Comparison of ENCODE assay signal across 20 mouse cellular contexts in the genomic region with DNA sequence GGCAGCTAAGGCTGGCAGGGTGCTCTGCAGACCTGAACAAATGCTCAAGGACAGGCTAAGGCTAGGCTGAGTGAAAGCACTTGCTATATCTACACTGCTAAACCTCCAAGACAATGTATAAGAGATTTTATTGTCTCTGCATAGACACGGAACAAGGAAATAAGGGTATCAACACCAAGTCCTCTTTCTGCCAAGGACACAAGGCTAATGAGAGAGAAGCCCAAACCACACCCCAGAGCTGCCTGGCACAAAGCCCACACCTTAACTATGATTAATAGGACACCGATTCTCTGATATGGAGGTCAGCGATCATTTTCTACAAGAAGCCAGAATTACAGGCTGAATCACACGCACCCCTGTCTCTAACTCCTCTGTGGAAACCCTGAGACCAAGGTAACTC.
A peak's percentile ranks its signal among the peaks of the same experiment; 100 is the strongest.
DNase-seq lines count a peak whose midpoint lies in the region; ATAC-seq and TF ChIP-seq lines count a peak whose summit lies in the region.
"Had no signal": no experiment of that assay in that cellular context is flagged by ENCODE, and none has a peak within 500 bp of the region (broad histone marks: within the 10 kb centered on the region; RNA-seq: fewer than 3 reads in every experiment).

No protein-coding gene starts in this region.

- peaks cover 9% of the 10 kb centered on the region; the same call in 1 of the 2 replicates for H3K4me1 ChIP-seq in hindbrain, embryonic 13.5 days (replicated peaks)
- H3K4me1 ChIP-seq in hindbrain, embryonic 12.5 days, result peaks cover 6% of the 10 kb centered on the region
- H3K4me1 ChIP-seq in intestine, embryonic 15.5 days (replicated peaks), result no peaks in the 10 kb centered on the region
- no peaks in the 10 kb centered on the region for H3K4me1 ChIP-seq in stomach, postnatal 0 days (replicated peaks; ENCODE audit: control insufficient read depth, insufficient read depth)
- H3K4me1 ChIP-seq in forebrain, embryonic 12.5 days, result peaks cover 14% of the 10 kb centered on the region
- H3K4me1 ChIP-seq: heart, embryonic 10.5 days had no signal

- no peak overlapping the region for H3K4me3 ChIP-seq in hindbrain, embryonic 13.5 days
- no peak overlapping the region for H3K4me3 ChIP-seq in hindbrain, embryonic 12.5 days
- H3K4me3 ChIP-seq in intestine, embryonic 15.5 days (replicated peaks), result no peak overlapping the region
- no peak overlapping the region for H3K4me3 ChIP-seq in stomach, postnatal 0 days (ENCODE audit: low read depth, low read length)
- no peak overlapping the region for H3K4me3 ChIP-seq in forebrain, embryonic 12.5 days (replicated peaks)
- H3K4me3 ChIP-seq: forebrain, embryonic 10.5 days; gastrocnemius, adult 2 months; heart, embryonic 10.5 days; limb, embryonic 10.5 days had no signal

- 0 out of 2 replicates have a peak overlapping the region, but pooled peaks have one; percentile 9 for H3K27ac ChIP-seq in hindbrain, embryonic 13.5 days
- H3K27ac ChIP-seq in hindbrain, embryonic 12.5 days, result no peak overlapping the region
- no peak overlapping the region for H3K27ac ChIP-seq in intestine, embryonic 15.5 days
- H3K27ac ChIP-seq in stomach, postnatal 0 days (replicated peaks), result no peak overlapping the region
- H3K27ac ChIP-seq in forebrain, embryonic 12.5 days, result no peak overlapping the region
- H3K27ac ChIP-seq: forebrain, embryonic 10.5 days; gastrocnemius, adult 2 months; heart, embryonic 10.5 days; kidney, postnatal 0 days had no signal

- ATAC-seq in hindbrain, embryonic 13.5 days (ENCODE audit: low FRiP score), result no peak
- no peak for ATAC-seq in hindbrain, embryonic 12.5 days (ENCODE audit: low FRiP score)
- ATAC-seq in intestine, embryonic 15.5 days, result peak; percentile 57
- ATAC-seq in stomach, postnatal 0 days (ENCODE audit: low FRiP score, low TSS enrichment), result no peak
- ATAC-seq in forebrain, embryonic 12.5 days (ENCODE audit: low FRiP score), result no peak

- H3K36me3 ChIP-seq in hindbrain, embryonic 13.5 days, result peaks cover 32% of the 10 kb centered on the region
- H3K36me3 ChIP-seq in hindbrain, embryonic 12.5 days, result 0 out of 2 replicates have a peak, but pooled peaks cover 5% of the 10 kb centered on the region
- no peaks in the 10 kb centered on the region for H3K36me3 ChIP-seq in intestine, embryonic 15.5 days
- H3K36me3 ChIP-seq in stomach, postnatal 0 days (ENCODE audit: control insufficient read depth, insufficient read depth, low read length), result peaks cover 6% of the 10 kb centered on the region; the same call in 1 of the 2 replicates
- no peaks in the 10 kb centered on the region for H3K36me3 ChIP-seq in forebrain, embryonic 12.5 days (replicated peaks)
- H3K36me3 ChIP-seq: forebrain, embryonic 10.5 days had no signal

- peak overlapping the region; percentile 36; the same call in 1 of the 2 replicates for H3K9ac ChIP-seq in hindbrain, embryonic 13.5 days
- no peak overlapping the region for H3K9ac ChIP-seq in hindbrain, embryonic 12.5 days
- H3K9ac ChIP-seq in intestine, embryonic 15.5 days, result no peak overlapping the region
- no peak overlapping the region for H3K9ac ChIP-seq in stomach, postnatal 0 days (ENCODE audit: low read length)
- H3K9ac ChIP-seq in forebrain, embryonic 12.5 days, result no peak overlapping the region

- no peaks in the 10 kb centered on the region for H3K9me3 ChIP-seq in hindbrain, embryonic 13.5 days
- H3K9me3 ChIP-seq in hindbrain, embryonic 12.5 days (replicated peaks), result no peaks in the 10 kb centered on the region
- no peaks in the 10 kb centered on the region for H3K9me3 ChIP-seq in intestine, embryonic 15.5 days
- no peaks in the 10 kb centered on the region for H3K9me3 ChIP-seq in stomach, postnatal 0 days (ENCODE audit: control insufficient read depth, low read length)
- no peaks in the 10 kb centered on the region for H3K9me3 ChIP-seq in forebrain, embryonic 12.5 days
- H3K9me3 ChIP-seq: forebrain, embryonic 10.5 days; heart, embryonic 10.5 days; limb, embryonic 10.5 days had no signal

- no peak for TF ChIP-seq CTCF in stomach, postnatal 0 days (IDR thresholded peaks at IDR 0.05; ENCODE audit: low read depth)

- H3K27me3 ChIP-seq in hindbrain, embryonic 13.5 days, result no peaks in the 10 kb centered on the region
- H3K27me3 ChIP-seq in hindbrain, embryonic 12.5 days, result no peaks in the 10 kb centered on the region
- H3K27me3 ChIP-seq in intestine, embryonic 15.5 days (replicated peaks), result no peaks in the 10 kb centered on the region
- H3K27me3 ChIP-seq in stomach, postnatal 0 days (ENCODE audit: control insufficient read depth, insufficient read depth, low read length), result no peaks in the 10 kb centered on the region
- no peaks in the 10 kb centered on the region for H3K27me3 ChIP-seq in forebrain, embryonic 12.5 days

- TF ChIP-seq EP300 in stomach, postnatal 0 days (optimal IDR thresholded peaks at IDR 0.05), result no peak

- 84% methylated on average over 4 of the region's 4 CpGs for WGBS in hindbrain, embryonic 13.5 days
- 88% methylated on average over 4 of the region's 4 CpGs for WGBS in hindbrain, embryonic 12.5 days
- 80% methylated on average over 4 of the region's 4 CpGs for WGBS in intestine, embryonic 15.5 days
- 63% methylated on average over 4 of the region's 4 CpGs for WGBS in stomach, postnatal 0 days
- 91% methylated on average over 4 of the region's 4 CpGs for WGBS in forebrain, embryonic 12.5 days

- DNase-seq in adrenal gland, adult 8-10 months, result peak; percentile 38
- peak; percentile 44 for DNase-seq in stomach, postnatal 0 days (ENCODE audit: low spot score)
- DNase-seq in gastrocnemius, postnatal 25 days, result no peak
- DNase-seq: cerebellum, postnatal 10 days; gastrocnemius, adult 2 months; heart, postnatal 4 days; kidney, adult 2 months; liver; lung, postnatal 4 days; midbrain, embryonic 14.5 days; right cerebral cortex, postnatal 25 days; thymus, postnatal 36 days had no signal

- H3K4me2 ChIP-seq in hindbrain, embryonic 13.5 days, result no peak overlapping the region
- no peak overlapping the region for H3K4me2 ChIP-seq in hindbrain, embryonic 12.5 days (replicated peaks)
- no peak overlapping the region for H3K4me2 ChIP-seq in intestine, embryonic 15.5 days (replicated peaks)
- H3K4me2 ChIP-seq in stomach, postnatal 0 days (replicated peaks; ENCODE audit: low read depth), result no peak overlapping the region
- H3K4me2 ChIP-seq in forebrain, embryonic 12.5 days, result no peak overlapping the region
